Mouse (Mus musculus) urinary bladder, adult 2 months (tissue): ENCODE data around the gene Zbtb44. TPM values are rescaled to one million over a fixed set of nuclear protein-coding genes. Genes with fewer than 3 reads are reported as not detected.
"Not testable (repeated sequence)": the region's sequence is repeated elsewhere in the genome, so short reads cannot be mapped to it uniquely, and the experiment has no call there.

Experiments
- DNase-seq: peaks from one replicate; pipeline ENCODE4 v3.0.0; 2022; ENCODE audit warnings: low spot score
- polyA plus RNA-seq: library from polyadenylated mRNA; depleted of rRNA; stranded (reverse); fragments of >200 nt; gene quantifications from 2 replicates; pipeline ENCODE4 v1.2.3, GENCODE M21; 2012; rRNA removed

Zbtb44 gene
- polyA plus RNA-seq = 8.9 and 10.7 TPM in 2 replicates

DNA sequence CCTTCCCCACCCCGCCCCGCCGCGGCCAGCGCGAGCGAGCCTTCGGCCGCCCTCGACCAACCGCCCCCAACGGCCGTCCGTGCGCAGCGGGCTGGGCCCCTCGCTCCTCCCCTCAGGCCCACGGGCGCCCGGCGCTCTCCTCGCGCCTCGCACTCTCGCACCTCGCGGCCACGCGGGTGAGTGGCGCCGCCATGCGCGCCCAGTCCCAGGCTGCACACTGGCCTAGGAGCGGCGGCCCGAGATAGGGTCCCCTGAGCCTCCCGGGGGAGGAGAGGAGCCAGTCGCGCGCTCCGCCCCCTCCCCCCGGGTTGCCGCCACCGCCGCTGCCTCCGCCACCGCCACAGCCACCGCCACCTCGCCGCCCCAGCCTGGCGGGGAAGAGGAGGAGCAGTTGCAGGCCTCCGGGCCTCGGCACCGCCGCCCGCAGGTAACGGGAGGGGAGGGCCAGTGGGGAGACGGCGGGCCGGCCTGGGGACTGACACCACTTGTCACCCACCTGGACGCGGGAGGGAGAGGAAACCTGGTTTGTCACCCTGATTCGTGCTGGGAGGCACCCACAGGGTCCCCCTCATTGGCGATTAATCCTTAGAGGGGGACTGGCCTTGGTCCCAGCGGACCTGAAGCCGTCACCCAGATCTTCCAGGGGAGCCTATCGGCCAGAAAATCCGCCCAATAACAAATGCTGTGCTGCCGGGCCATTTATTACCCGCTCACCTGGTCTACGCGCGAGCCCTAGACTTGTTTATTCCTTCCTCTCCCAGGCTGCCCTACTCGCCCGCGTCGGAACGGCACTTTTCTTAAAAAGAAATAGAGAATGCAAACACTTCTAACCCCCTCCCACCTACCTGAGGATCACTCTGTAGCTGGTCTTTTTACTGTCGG is at the start of gene Zbtb44:
Gene Zbtb44, plus strand, starts transcription at position 113 of the 882 bp plus-strand sequence.
- peak; percentile 79 for DNase-seq

DNA sequence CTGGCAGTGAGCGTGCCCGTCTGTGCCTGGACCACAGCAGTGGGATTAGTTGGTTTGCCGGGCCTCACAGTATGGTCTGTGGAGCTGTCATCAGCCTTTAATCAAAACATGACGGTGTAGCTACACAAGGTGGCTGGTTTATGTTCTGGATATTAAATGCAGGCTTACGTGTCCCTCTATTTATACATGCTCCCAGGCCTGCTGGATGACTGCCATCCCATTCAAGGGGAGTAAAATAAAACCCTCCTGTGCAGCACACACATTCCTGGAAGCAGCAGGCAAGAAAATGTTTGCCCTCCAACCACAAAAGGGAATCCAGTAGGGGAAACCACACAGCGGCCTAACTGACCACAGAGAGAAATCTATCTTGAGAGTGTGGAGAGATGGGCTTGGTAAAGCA is 44.7 kb upstream of the Zbtb44 start:
- DNase-seq = no peak

DNA sequence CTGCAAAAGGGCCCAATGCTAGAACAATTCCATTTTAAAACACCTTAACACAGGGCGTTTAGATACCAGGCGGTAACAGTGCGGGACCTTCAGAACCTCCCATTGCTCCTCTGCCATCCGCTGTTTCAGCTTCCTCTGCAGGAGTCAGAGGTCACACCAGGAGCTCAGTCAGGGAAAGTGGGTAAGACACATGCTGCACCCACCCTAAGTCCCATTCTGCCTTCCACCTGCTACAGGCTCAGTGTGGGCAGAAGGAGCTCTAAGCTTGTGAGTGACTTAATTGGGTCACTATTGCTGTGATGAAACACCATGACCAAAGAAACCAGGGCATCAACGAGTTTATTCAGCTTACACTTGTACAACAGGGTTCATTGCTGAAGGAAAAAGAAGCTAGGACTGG is 37.3 kb upstream of the Zbtb44 start:
- no peak for DNase-seq

DNA sequence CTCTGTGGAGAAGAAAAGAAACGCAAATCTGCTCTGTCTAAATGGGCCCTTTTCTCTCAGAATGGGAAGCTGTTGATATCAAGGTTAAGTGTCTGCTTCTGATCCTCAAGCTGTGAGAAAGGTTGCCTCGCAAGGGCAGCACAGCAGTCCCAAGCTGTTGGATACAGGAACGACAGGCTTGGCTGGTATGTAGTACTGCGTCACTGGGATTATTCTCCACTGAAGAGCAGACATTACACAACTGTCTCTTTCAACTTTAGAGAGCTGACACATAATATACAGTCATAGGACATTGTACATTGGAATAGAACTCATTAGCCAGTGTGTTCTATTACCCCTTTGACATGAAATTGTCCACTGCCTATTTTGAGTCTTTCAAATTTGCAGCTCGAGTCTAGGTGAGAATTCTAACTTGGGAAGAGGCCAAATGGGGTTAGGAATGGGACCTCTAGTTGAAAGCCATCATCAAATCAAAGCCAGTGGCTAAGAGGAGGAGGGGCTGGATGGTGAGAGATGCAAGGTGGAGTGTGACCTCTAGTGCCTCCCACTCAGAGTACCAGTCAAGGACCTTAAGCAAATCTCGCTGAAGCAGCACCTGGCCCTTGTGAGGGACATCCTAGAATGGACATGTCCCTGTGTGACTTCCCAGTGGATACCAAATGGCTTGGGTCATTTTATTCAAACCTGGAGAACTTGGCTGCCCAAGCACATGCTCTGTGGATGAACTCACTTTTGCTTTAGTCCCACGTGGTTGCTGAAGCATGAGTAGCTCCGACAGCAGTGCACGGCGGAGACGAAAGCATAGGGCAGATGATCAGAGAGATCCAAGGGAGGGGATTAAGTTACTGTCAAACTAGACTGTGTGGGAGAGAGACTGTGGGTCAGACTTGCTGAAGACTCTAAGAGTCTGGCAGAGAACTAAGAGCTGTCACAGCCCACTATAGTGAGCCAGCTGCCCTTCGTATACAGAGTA is 33.6 kb upstream of the Zbtb44 start:
- DNase-seq = no peak

DNA sequence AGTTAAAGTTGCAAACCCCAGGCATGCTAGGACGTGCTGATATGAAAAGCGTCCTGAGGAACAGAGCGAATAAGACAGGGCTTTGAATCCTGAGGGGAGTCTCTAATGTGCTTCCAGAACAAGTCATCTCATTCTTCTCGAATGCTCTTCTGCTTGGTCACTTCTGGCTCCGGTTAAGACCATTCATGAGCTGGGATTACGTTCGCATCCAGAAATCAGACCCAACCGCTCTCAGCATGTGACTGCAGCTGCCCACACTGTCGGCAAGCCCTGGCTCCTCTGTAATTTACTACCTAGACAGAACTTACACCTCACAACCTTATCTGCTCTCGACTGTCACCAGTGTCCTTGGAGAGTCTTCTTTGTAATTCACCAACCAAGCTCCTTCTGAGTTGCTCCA is 29.8 kb upstream of the Zbtb44 start:
- no peak for DNase-seq

DNA sequence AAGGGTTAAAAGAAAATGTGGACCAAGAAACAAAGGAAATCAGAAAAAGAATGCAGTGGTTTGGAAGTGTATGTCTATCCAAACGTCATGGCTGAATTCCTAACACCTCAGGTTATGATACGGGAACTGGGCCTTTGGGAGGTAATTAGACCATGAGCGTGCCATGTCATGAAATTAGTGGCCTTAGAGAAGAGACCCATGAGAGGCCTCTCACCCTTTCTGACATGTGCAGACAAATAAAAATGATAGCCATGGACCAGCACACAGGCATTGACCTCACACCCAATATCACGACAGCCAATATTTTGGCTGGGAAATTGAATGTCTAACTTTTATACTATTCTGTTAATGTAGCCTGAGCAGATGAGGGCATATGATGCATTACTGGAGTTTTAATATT is 27.9 kb upstream of the Zbtb44 start:
- DNase-seq = no peak

DNA sequence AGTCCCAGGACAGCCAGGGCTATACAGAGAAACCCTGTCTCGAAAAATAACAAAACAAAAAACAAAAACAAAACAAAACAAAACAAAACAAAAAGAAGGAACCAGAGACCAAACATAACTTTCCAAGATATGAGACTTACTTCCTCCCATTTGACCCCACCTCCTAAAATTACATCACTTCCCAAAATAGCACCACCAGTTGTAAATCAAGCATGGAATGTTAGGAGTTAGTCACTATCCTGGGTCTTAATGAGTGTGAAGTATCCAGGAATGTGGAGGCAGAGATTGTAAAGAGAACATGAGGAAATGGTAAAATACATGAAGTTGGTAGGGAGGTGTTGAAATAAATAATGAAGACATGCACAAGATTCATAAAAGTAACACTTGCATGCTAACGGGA is 21.1 kb upstream of the Zbtb44 start:
- no peak for DNase-seq

DNA sequence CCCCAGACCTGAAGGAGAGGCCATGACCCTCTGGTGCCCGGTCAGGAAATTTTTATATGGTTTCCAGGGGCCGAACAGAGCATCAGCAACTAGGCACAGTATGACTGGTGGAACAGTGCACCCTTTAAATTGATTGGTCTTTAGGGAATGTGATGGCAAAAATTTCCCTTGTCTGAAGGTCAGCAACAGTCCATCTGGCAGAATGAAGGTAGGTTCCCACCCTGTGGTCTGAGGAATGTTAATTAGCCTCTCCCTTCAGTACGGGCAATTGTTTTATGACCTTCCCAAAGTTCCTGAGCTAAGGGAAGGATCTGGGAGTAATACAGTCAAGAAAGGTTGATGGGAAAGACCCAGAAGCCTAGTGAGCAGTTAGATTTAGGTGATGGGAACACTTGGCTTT is 20.4 kb upstream of the Zbtb44 start:
- DNase-seq = no peak

DNA sequence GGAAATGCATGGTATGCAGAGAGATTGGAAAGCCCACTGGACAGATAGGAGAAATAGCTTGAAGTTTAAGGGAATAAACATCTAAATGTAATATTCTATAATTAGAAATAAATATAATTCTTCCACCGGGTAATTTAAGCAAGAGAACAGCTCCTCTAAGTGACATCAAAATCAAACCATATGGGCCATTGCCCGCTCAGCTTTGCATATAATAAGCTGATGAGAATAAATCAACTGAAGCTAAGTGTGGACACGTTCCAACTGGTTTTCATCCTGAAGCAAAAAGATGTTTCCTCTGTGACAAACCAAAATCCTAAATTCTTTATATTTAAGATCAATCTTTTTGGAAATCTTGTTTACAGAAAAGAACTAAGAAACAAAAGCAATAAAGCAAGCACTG is 19.7 kb upstream of the Zbtb44 start:
- DNase-seq = no peak

DNA sequence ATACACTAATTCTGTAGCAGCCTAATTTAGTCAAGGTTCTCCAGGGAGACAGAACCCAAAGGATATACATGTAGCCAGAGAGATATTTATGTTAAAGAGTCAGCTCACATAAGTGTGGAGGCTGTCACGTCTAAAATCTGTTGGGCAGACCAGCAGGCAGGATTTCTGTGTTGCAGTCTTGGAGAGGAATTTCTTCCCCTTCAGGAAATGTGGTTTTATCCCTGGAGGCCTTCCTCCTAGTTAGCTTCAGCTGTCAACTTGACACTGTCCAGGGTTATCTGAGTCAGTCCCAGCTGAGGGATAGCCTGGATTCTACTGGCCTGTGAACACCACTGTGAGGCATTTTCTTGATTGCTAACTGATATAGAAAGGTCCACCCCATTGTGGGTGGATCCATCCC is 18.9 kb upstream of the Zbtb44 start:
- no peak for DNase-seq

DNA sequence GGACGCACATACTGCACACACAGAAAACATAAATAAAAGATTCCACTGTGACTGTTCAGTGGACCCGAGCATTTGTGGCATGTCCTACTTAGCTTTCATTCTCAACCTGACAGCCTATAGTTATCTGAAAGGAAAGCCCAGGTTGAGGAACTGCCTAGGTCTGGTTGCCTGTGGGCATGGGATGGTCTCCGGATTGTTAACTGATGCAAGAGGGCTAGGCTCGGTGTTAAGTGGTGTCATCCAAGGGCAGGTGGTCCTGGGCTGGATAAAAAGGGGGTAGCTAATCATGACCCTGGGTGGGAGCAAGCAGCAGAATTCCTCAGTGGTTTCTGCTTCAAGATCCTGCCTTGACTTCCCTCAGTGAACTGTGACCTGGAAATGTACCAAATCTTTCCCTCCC is 17.8 kb upstream of the Zbtb44 start:
- no peak for DNase-seq

DNA sequence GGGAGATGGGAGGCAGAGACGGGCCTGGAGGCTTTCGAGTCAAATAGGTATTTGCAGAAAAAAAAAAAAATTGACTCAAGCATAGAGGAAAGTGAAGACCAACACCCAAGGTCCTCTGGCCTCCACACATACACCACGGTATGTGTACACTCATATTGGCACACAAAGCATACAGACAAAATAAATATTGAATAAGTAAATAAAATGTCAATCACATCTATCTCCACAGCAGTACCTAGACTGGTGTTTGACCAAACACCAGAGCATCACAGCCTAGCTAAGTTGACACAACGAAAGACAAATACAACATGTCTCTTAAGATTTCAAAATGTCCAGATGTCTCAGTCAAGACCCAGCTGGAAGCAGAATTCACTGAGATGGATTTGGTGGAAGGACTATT is 17.0 kb upstream of the Zbtb44 start:
- no peak for DNase-seq

DNA sequence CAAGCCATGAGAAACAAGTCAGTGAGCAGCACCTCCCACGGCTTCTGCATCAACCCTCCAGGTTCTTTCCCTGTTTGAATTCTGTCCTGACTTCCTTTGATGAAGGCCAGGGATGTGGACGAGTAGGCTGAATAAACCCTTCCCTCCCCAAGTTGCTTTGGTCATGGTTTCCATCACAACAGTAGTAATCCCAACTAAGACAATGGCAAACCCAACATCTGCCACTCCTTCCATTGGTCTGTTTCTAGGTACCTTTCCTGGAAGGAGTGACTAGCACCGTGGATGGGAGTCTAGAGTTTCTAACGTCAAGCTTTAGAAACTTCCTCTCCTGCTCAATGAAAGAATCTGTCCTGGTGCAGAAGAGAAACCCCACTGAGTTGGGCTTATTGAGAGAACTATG is 12.8 kb upstream of the Zbtb44 start:
- DNase-seq = no peak

DNA sequence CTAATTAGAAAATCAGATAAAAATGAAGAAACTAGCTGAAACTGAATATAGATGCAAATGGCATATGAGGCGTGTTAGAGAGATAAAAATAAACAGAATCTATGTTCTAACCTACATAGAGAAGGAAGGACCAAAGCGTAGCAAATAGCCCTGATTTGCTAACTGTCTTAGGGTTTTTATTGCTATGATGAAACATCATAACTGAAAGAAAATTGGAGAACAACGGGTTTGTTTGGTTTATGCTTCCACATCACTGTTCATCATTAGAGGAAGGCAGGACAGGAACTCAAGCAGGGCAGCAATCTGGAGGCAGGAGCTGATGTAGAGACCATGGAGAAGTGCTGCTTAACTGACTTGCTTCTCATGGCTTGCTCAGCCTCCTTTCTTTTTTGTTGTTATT is 12.3 kb upstream of the Zbtb44 start:
- DNase-seq = no peak

DNA sequence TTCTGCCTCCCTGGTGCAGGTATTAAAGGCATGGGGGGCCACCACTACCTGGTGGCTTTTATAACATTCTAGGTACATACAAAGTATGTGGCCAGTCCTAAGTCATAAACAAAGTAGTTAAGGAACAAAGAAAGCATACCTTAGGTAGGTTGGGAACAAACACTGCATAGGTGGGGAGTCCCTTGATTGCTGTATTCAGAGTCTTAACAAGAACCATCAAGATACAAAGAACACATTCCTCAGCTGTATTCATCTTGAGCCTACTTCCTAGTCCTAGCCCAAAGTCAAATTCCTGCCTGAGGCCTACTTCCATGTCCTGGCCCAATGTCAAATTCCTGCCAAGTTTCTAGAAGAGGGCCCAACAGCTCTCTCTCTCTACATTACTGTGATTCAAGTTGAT is 11.7 kb upstream of the Zbtb44 start:
- no peak for DNase-seq

DNA sequence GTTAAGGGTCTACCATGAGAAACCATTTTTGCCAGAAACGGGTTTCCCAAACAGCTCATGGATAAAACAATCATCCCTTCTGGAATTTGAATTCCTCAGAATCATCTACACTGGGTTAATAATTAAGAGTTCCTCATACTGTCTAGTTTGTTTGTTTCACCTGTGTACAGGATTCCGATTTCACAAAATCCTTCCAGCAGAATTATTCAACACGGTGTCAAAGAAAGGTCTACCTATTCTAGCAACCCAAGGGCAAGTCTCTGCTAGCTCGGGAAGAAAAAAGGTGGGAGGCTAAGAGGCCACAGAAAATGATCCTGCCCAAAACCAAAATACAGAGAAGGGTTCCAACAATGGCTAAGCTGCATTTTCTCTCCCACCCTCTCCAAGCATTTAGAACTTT is 2.2 kb upstream of the Zbtb44 start:
- no peak for DNase-seq

DNA sequence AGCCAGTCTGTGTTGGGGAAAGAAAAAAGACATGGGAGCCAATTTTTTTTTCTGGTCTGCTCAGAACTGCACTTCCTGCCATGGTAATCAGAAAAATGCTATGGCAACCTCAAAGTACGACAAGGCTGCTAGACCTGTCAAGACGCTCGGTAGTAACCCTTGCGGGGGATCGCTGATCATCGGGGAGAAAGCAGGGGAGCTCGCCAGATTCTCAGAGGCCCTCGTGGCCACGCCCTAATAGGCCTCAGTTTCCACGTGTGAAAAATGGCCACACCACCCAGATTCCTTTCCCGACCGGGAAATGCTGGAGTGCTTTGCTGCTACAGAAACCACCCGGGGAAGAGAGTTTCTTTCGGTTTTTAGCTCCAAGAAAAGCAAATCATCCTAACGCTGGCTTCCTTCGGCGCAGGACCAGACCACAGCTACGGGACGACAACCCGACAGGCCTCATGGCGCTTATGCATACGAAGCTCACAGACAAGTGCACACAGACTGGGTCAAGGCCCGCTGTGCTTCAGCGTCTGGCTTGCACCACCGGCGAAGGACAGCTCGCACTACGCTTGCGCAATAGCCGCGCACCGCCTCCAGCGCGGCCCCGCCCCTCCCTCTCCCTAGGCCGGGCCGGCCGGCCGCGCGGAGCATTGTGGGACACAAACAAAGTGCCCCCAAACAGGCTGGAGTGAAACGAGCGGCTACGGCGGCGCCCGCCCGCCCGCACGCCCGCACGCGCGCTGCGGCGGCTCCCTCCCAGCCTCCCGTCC is 513 bp upstream of the Zbtb44 start:
- DNase-seq = peak; percentile 96

DNA sequence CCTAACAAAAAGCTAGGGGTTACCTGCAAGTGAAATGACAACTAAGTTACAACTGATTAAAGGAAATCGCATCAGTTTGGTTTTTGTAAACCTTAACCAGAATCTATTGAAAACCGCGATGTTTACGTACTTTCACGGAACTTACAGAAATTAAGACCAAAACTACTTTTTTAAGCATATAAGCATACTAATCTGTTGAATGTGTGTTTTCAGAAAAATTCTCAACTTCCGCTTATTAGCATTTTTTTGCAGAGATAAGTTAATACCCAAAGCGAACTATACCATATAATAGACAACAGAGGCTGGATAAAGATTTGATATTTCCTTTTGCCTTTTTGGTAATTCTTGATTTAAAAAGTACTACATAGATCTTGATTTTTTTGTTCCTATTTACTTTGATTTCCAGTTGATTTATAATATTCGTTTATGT is 985 bp downstream of the Zbtb44 start:
- no peak for DNase-seq

DNA sequence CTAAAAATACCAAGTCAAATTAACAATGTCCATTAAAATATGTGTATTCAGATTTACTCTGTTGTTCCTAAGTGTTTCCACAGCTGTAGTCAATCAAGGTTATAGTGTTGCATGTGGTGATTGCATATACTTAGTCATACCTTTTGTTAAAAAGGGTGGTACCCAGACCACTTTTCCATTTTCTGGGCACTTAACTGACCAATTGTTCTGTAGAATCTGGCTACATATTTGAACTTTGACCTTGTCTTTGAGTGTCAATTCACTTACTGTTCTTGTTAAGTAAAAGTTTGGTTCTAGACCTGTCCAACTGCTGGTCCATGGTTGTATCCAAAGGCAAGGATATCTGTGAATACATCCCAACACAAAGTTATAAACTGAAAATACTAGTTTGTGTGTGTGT is 2.1 kb downstream of the Zbtb44 start:
- DNase-seq = no peak

DNA sequence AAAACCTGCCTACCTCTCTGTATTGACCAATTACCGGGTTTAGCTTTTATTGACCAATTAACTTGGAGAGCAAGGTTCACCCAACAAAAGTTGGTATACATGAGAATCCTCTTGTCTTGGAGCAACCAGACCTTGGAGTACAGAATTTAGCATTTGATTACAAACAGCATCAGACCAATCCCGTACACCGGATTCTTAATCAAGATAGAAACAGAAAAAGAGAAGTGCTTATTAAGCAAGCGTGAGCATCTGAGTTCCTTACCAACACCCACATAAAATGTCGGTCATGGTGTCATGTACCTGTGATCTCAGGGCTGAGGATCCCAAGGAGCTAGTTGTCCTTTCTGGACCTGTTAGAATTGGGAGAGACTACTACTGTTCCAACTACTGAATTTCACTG is 19.8 kb downstream of the Zbtb44 start:
- no peak for DNase-seq

DNA sequence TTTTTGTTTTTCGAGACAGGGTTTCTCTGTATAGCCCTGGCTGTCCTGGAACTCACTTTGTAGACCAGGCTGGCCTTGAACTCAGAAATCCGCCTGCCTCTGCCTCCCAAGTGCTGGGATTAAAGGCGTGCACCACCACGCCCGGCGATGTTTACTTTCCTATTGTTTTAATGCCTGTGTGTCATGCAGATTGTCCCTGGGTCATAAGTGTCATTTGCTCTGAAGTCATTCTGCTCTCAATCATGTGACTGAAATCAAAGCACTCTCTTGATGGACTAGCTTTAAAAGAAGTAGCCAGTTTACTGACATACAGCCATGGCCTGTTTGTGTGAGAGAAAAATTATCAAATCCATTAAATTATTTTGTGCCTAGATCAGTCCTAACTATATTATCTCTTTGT is 21.1 kb downstream of the Zbtb44 start:
- not testable (repeated sequence) for DNase-seq

DNA sequence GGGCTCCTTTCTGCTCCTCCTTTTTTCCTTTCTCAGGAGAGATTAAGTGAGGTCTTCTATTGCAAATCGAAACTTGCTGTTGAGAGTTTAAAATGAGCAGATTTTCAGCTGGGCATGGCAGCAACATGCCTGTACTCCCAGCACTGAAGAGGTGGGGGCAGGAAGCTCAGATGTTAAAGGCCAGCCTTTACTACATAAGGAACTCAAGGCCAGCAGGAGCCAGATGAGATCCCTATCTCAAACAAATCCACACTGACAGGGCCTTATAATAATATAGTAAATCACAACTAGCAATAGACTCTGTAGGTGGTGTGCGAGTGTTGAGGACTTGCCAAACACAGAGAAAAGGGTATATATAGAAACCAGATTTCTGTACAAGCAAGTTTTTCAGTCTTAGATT is 28.3 kb downstream of the Zbtb44 start:
- no peak for DNase-seq
